ENCODE assay signal across 8 mouse cellular contexts in the genomic region with DNA sequence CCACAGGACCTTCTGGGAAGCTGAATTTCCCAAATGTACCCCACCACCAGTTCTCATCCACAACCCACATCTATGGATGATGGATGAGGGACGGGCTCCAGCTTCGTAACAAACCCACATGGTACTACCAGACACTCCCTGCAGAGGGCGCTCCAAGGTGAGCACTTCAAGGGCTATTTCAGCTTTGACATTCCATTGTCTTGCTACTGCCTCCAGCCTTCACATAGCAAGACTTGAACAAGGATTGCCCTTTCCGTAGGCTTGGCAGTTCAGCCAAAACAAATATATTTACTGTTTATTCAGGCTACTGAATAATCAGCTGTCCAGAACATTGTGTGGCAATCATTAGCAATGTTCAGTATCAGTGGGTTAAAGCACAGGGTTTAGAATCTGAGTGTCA. TPM values are rescaled to one million over a fixed set of nuclear protein-coding genes. Genes with fewer than 3 reads are reported as not detected.
A peak's percentile ranks its signal among the peaks of the same experiment; 100 is the strongest.
DNase-seq lines count a peak whose midpoint lies in the region; ATAC-seq lines count a peak whose summit lies in the region.

No protein-coding gene starts in this region.

- no peak overlapping the region for H3K27ac ChIP-seq in hindbrain, embryonic 11.5 days (ENCODE audit: low read depth, low read length)
- no peak overlapping the region for H3K27ac ChIP-seq in hindbrain, embryonic 16.5 days (ENCODE audit: low read depth, low read length)
- H3K27ac ChIP-seq in neural tube, embryonic 11.5 days (ENCODE audit: low read depth, low read length) = no peak overlapping the region

- no peaks in the 10 kb centered on the region for H3K27me3 ChIP-seq in hindbrain, embryonic 11.5 days (ENCODE audit: control insufficient read depth, insufficient read depth, low read length)
- H3K27me3 ChIP-seq in hindbrain, embryonic 16.5 days (replicated peaks; ENCODE audit: control insufficient read depth, insufficient read depth, low read length) = no peaks in the 10 kb centered on the region; the same call in 1 of the 2 replicates
- H3K27me3 ChIP-seq in neural tube, embryonic 11.5 days (ENCODE audit: control insufficient read depth, insufficient read depth, low read length) = no peaks in the 10 kb centered on the region

- H3K4me3 ChIP-seq in hindbrain, embryonic 11.5 days (ENCODE audit: low read depth, low read length) = no peak overlapping the region
- no peak overlapping the region for H3K4me3 ChIP-seq in hindbrain, embryonic 16.5 days (ENCODE audit: low read length)
- H3K4me3 ChIP-seq in neural tube, embryonic 11.5 days (ENCODE audit: low read depth, low read length) = no peak overlapping the region

- peak; percentile 61 for DNase-seq in hindbrain, embryonic 11.5 days (ENCODE audit: low spot score)
- DNase-seq in R1 (ENCODE audit: low read depth, low spot score) = peak; percentile 84
- peak; percentile 73 to 81 for DNase-seq in cerebellum, postnatal 14 days
- peak; percentile 22 to 62 for DNase-seq in heart, adult 9 months (ENCODE audit: low spot score in 2 of 2)
- DNase-seq in layer of hippocampus, postnatal 25 days (ENCODE audit: extremely low spot score in 1 of 2, low spot score in 1 of 2) = peak; percentile 44 to 81
- DNase-seq in neural tube, embryonic 11.5 days (ENCODE audit: low spot score) = peak; percentile 21
- peak; percentile 27 to 60 for DNase-seq in thymus, postnatal 10 days (ENCODE audit: low spot score in 2 of 2)

- H3K4me1 ChIP-seq in hindbrain, embryonic 11.5 days (replicated peaks; ENCODE audit: control insufficient read depth, insufficient read depth, low read length) = no peaks in the 10 kb centered on the region
- H3K4me1 ChIP-seq in hindbrain, embryonic 16.5 days (ENCODE audit: control insufficient read depth, insufficient read depth, low read depth, low read length) = no peaks in the 10 kb centered on the region
- no peaks in the 10 kb centered on the region for H3K4me1 ChIP-seq in neural tube, embryonic 11.5 days (ENCODE audit: control insufficient read depth, insufficient read depth, low read length)

- H3K9ac ChIP-seq in hindbrain, embryonic 11.5 days (ENCODE audit: low read depth, low read length) = no peak overlapping the region
- H3K9ac ChIP-seq in hindbrain, embryonic 16.5 days (ENCODE audit: low read depth, low read length) = no peak overlapping the region
- H3K9ac ChIP-seq in neural tube, embryonic 11.5 days (ENCODE audit: low read length) = no peak overlapping the region

- no peaks in the 10 kb centered on the region for H3K9me3 ChIP-seq in hindbrain, embryonic 11.5 days (ENCODE audit: control insufficient read depth, low read length)
- H3K9me3 ChIP-seq in hindbrain, embryonic 16.5 days (ENCODE audit: control insufficient read depth, low read length) = no peaks in the 10 kb centered on the region
- no peaks in the 10 kb centered on the region for H3K9me3 ChIP-seq in neural tube, embryonic 11.5 days (ENCODE audit: control insufficient read depth, low read length)

- no peak overlapping the region for H3K4me2 ChIP-seq in hindbrain, embryonic 11.5 days (replicated peaks; ENCODE audit: low read depth, low read length)
- no peak overlapping the region for H3K4me2 ChIP-seq in hindbrain, embryonic 16.5 days (ENCODE audit: low read length)
- H3K4me2 ChIP-seq in neural tube, embryonic 11.5 days (ENCODE audit: low read depth) = no peak overlapping the region

- no peak for ATAC-seq in hindbrain, embryonic 11.5 days (ENCODE audit: low FRiP score)
- no peak for ATAC-seq in hindbrain, embryonic 16.5 days
- no peak for ATAC-seq in neural tube, embryonic 11.5 days (ENCODE audit: insufficient read depth, low FRiP score, low TSS enrichment)

- 34% methylated on average over 4 of the region's 4 CpGs for WGBS in hindbrain, embryonic 11.5 days
- WGBS in hindbrain, embryonic 16.5 days = 28% methylated on average over 4 of the region's 4 CpGs
- 30% methylated on average over 4 of the region's 4 CpGs for WGBS in neural tube, embryonic 11.5 days

- H3K36me3 ChIP-seq in hindbrain, embryonic 11.5 days (ENCODE audit: control insufficient read depth, insufficient read depth, low read length) = no peaks in the 10 kb centered on the region
- no peaks in the 10 kb centered on the region for H3K36me3 ChIP-seq in hindbrain, embryonic 16.5 days (ENCODE audit: control insufficient read depth, insufficient read depth, low read length)
- H3K36me3 ChIP-seq in neural tube, embryonic 11.5 days (ENCODE audit: control insufficient read depth, insufficient read depth, low read length) = no peaks in the 10 kb centered on the region

RNA-seq across cellular contexts. Expression of a gene that starts 6.8 kb away (rescaled TPM):
- not detected in 2 replicates for polyA plus RNA-seq in hindbrain, embryonic 11.5 days (2014; fragmentation: Nextera tagmentation; extraction: Ambion mirVana)
- polyA plus RNA-seq in hindbrain, embryonic 16.5 days (2015; fragmentation: Nextera tagmentation; extraction: Ambion mirVana) = not detected in 2 replicates
- not detected for total RNA-seq in layer of hippocampus, postnatal 25 days (2021)
- polyA plus RNA-seq in neural tube, embryonic 11.5 days (2014; fragmentation: Nextera tagmentation; extraction: Ambion mirVana) = not detected in 2 replicates

RNA-seq across cellular contexts. Expression of a gene that starts 32.1 kb away (rescaled TPM):
- 65.1 and 69.0 TPM in 2 replicates for polyA plus RNA-seq in hindbrain, embryonic 11.5 days (2014; fragmentation: Nextera tagmentation; extraction: Ambion mirVana)
- 28.6 and 29.0 TPM in 2 replicates for polyA plus RNA-seq in hindbrain, embryonic 16.5 days (2015; fragmentation: Nextera tagmentation; extraction: Ambion mirVana)
- 10 to 100 TPM; 22.0 to 22.1 TPM for total RNA-seq in layer of hippocampus, postnatal 25 days (2021)
- 75.4 and 79.8 TPM in 2 replicates for polyA plus RNA-seq in neural tube, embryonic 11.5 days (2014; fragmentation: Nextera tagmentation; extraction: Ambion mirVana)

RNA-seq across cellular contexts. Expression of a gene that starts 54.9 kb away (rescaled TPM):
- not detected in 2 replicates for polyA plus RNA-seq in hindbrain, embryonic 11.5 days (2014; fragmentation: Nextera tagmentation; extraction: Ambion mirVana)
- not detected in 2 replicates for polyA plus RNA-seq in hindbrain, embryonic 16.5 days (2015; fragmentation: Nextera tagmentation; extraction: Ambion mirVana)
- total RNA-seq in layer of hippocampus, postnatal 25 days (2021) = not detected
- polyA plus RNA-seq in neural tube, embryonic 11.5 days (2014; fragmentation: Nextera tagmentation; extraction: Ambion mirVana) = not detected in 2 replicates

Comparison
In these comparisons a context has a peak if more than half of its experiments do, and no peak if none do; other contexts are left out.
1. DNase-seq: peak in every context shown above with its lines; median percentile 84 in R1; 77 in cerebellum, postnatal 14 days; 62 in layer of hippocampus, postnatal 25 days; 61 in hindbrain, embryonic 11.5 days; 44 in thymus, postnatal 10 days; 42 in heart, adult 9 months; 21 in neural tube, embryonic 11.5 days.